Mouse (Mus musculus) T-helper 17 cell (primary cell): ENCODE data around the gene Rapgef4.

Experiments used
- in situ Hi-C, 2 experiments: fragments of 300-600 bp; cut with MboI, MseI; formaldehyde crosslinking; loops; 1 replicate in 1 of 2; 2 replicates in 1 of 2; pipeline ENCODE4 v1.15.1; 2025; ENCODE audit warnings: high pct_unique_total_duplicates in 2 of 2

Rapgef4 gene

DNA sequence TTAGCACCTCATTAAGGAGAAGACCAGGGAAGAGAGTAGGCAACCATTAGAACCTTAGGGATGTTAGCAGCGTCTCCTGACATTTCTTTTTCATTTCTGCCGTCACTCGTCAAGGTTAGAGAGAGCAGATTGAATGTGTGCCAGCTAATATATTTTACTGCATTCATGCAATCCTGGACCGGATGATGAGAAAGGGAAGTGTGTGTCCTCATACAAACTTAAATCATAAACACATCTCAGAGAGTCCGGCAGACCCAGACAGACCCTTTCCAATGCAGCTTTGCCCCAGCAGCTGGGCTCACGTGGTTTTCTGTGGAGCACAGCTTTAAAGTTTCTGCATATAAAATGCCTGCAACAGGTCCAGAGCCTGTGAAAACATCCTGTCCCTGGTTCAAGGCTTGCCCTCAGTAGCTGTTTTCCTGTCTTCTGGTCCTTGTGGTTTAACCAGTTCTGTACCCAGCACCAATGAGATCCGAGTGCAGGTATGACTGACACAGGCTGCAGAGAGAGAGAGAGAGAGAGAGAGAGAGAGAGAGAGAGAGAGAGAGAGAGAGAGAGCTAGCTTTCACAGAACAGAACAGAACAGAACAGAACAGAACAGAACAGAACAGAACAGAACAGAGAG lies 163.6 kb downstream of the Rapgef4 start:
- in situ Hi-C loops, result loop anchor here (5.0 kb wide), 1 partner anchor 42 kb away; no protein-coding TSS in a partner anchor

GRCm38 (mm10) chr2:72145281-72145875 lies 164.3 kb downstream of the Rapgef4 start:
- in situ Hi-C loops, result loop anchor here in 1 of 2 experiments (5.0 kb wide), 1 partner anchor 43 kb away; no protein-coding TSS in a partner anchor

DNA sequence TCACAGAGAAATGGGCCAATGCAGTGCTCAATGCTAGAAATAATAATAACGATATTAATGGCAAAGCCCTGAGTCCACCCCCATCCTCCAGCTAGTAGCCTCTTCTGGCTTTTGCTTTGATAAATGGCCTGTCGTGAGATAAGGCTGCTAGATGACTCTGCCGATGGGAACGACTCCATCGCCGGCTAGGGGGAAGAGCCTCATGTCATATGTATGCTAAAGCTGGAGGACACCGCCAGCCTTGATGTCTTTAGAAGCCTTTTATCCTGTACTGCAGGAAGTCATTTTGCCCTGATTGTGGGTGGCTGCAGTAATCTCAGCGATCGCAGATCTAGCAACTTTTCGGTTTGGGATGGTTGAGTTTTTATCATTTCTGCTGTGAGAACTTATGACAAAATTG lies 165.0 kb downstream of the Rapgef4 start:
- in situ Hi-C loops, result loop anchor here in 1 of 2 experiments (5.0 kb wide), 1 partner anchor 44 kb away; no protein-coding TSS in a partner anchor

GRCm38 (mm10) chr2:72147246-72147645 lies 166.2 kb downstream of the Rapgef4 start:
- in situ Hi-C loops, result loop anchor here in 1 of 2 experiments (5.0 kb wide), 1 partner anchor 45 kb away; no protein-coding TSS in a partner anchor

- in situ Hi-C loops, result loop anchor here in 1 of 2 experiments (5.0 kb wide), 1 partner anchor 45 kb away; no protein-coding TSS in a partner anchor
Measured at GRCm38 (mm10) chr2:72147695-72148094, 166.7 kb downstream of the Rapgef4 start.

DNA sequence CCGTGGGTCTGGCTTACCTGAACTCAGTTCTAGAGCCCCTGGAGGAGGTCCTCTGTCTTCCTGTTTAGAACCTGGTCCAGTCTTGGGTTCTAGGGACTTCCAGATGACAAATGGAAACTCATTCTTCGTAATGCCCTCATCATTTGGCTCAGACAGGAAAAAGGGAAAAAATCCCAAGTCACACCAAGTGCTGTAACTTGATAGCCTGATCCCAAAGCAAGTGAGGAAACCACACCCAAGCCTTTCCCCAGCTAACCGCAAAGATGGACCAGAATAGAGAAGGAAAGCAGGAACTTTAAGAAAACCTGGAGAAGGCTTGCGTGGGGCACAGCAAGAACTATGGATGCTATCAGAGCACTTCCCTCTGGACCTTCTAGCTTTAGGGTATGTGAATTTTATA lies 167.6 kb downstream of the Rapgef4 start:
- in situ Hi-C loops, result loop anchor here in 1 of 2 experiments (5.0 kb wide), 1 partner anchor 46 kb away; no protein-coding TSS in a partner anchor

DNA sequence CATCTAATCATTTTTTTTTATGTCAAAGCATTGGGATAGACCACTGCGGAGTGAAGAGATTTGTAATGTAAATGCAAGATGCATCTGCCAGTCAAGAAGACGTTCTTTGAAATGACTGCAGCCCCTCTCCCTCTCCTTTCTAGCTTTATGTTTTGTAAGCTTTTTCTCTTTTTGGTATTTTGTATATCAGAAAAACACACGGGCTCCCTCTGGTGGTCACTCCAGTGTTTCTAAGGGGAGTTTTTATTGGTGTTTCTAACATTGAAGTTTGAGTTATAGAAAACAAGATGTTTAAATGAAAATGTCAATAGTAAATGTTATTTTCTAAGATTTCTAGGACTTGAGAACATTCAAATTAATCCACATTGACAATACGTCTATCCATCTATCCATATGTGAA lies 168.0 kb downstream of the Rapgef4 start:
- in situ Hi-C loops, result loop anchor here in 1 of 2 experiments (5.0 kb wide), 1 partner anchor 47 kb away; no protein-coding TSS in a partner anchor

DNA sequence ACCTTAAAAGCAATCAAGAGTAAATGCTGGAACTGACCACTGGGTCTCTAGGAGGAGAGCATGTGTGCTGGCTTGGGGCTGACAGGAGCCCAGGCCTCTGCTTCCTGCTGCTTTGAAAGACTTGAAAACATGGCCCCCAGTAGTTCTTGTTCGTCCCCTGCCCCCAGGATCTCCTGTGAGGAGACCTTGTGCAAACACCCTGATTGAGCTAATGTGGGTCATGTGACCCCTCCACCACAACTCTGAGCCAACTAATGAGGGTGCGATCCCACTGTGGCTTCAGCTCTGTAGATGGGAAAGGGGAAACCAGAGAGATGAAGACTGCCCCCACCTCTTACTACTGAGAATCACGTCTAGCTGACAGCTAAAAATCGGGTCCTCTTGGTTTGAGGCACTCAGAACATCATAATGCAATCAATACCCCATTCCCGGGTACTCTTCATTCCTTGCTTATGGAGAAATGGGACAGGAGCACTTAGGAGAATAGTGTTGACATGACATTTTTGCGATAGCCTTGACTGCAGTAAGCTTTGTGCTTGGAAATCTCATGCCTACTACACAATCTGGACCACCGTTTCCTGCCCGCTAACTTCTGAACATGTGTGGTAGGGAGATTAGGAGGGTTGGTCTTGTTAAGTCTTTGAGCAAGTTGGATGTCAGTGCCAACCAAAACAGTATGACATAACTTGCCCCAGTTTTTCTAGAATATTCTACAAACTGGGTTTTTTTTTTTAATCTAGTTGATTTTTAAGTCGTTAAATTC lies 170.9 kb downstream of the Rapgef4 start:
- in situ Hi-C loops, result loop anchor here in 1 of 2 experiments (5.0 kb wide), 1 partner anchor 115 kb away; no protein-coding TSS in a partner anchor

DNA sequence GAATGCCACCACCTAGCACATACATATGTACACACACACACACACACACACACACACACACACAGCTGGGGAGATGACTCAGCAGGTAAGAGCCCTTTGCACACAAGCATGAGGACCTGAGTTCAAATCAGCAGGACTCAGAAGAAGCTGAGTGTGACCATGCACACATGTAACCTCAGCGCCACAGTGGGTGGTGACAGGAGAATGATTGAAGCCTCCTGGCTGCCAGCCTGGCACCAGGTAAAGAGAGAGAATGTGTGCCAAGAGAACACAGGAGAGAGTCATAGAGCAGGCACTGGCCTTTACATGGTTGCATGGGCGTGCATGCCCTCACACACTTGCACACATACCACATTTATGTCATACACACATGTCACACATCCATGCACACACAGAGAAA lies 171.7 kb downstream of the Rapgef4 start:
- in situ Hi-C loops, result loop anchor here in 1 of 2 experiments (5.0 kb wide), 1 partner anchor 115 kb away; no protein-coding TSS in a partner anchor

GRCm38 (mm10) chr2:72153851-72154250 lies 172.8 kb downstream of the Rapgef4 start:
- in situ Hi-C loops, result loop anchor here in 1 of 2 experiments (5.0 kb wide), 1 partner anchor 117 kb away; no protein-coding TSS in a partner anchor

DNA sequence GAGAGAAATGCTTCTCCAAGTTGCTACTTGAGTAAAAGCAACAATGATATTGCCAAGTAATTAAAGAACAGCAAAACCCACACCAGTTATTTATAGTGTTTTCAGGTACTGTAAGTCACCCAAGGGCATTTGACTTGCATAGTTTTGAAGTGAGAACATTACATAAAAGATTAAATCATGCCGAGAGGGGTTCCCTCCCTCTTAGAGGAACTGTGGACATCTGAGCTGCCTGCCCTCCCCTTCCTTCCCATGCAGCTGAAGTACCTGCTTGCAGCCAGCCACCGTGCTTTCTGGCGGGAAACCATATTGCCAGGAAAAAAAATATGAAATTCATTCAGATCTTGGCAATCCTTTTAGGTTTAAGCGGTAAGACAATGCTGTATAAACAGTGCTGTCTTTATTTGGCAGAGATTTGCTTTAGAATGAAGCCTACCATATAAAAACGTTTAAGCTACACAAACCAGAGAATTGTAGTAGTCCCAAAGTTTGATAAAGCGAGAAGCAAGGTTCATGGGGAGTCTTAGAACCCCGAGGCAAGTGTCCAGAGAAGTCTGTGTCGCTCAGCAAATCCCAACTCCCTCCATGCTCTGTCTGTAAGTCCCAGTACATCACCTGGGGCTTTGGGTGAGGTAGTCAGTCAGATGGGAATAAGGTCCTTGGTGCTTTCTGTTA lies 174.2 kb downstream of the Rapgef4 start:
- in situ Hi-C loops, result loop anchor here in 1 of 2 experiments (5.0 kb wide), 1 partner anchor 113 kb away; no protein-coding TSS in a partner anchor

DNA sequence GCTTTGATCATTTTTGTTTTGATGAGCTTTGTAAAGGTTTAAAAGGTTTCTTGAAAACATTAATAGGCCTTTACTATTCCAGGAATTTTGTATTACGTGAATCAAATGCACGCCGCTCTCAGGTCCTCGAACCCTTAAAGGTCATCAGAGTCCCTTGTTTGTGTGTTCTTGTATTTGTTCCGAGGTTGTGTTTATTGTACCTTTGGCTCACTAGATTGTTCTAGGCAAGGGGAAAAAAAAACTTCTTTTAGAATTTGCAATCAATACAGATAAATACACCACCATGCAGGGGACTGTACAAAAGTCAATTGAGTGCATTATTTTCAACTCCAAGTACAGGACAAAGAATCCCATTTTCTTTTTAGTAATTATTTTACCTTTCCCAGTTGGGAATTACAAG lies 175.4 kb downstream of the Rapgef4 start:
- in situ Hi-C loops, result loop anchor here in 1 of 2 experiments (5.0 kb wide), 1 partner anchor 114 kb away; no protein-coding TSS in a partner anchor

DNA sequence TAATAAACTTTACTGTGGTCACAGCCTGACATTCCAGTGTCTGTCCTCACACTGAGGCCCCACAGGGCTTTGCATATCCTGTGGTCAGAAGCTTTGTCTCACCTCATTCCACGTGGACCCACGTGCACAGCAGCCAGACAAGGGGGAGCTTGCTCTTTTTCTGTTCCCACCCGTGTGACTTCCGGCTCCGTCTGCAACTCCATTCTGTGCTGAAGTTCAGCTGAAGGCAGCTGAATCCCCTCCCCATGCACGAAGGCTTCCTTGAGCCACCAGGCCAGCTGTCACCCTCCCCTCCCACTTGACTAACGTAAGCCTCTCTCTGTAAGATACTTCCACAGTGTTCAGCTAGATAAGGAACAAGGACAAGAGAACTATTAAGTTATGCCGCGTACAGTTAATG lies 176.5 kb downstream of the Rapgef4 start:
- in situ Hi-C loops, result loop anchor here in 1 of 2 experiments (5.0 kb wide), 1 partner anchor 115 kb away; no protein-coding TSS in a partner anchor

GRCm38 (mm10) chr2:72158045-72158444 lies 177.0 kb downstream of the Rapgef4 start:
- in situ Hi-C loops, result loop anchor here in 1 of 2 experiments (5.0 kb wide), 1 partner anchor 116 kb away; no protein-coding TSS in a partner anchor

DNA sequence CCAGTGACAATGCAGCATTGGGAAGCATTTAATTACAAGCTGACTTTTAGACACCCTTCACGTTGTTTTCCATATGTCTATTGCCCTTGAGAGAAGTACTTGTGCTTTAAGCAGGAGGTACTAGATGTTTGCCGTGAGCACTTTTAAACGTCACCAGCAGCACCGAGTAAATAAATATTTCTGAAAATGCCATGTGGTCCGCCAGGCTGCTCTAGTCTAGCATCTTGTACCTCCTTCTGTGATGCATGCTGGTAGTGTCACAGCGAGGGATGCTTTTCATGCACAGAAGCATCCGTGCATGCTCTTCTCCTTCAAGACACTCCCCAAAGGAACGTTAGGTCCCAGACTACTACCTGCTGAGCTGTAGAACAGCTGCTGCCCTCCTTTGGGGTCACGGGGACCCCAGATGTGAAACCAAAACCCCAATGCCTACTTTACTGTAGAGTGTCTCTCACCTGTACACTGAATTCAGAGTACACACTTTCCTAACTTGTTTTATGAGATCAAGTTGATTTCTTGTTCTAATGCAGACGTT lies 177.7 kb downstream of the Rapgef4 start:
- in situ Hi-C loops, result loop anchor here in 1 of 2 experiments (5.0 kb wide), 1 partner anchor 116 kb away; no protein-coding TSS in a partner anchor

DNA sequence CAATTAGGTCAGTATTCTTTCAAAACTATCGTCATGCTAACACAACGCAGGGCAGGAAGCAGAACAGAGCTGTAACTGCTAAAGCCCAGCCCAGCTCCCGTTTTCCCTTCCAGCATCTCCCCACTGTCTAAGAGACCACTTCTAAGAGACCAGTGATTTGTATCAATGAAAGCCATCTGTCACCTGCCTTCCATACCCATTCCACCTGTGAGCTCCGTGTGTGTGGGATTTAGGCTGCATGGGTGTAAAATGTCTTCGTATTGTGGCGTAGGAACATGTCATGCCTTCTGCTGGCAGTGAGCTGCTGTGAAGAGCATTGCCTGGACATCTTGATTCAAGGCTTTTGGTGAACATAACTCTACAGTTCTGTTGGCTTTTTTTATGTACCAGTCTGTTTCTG lies 178.2 kb downstream of the Rapgef4 start:
- in situ Hi-C loops, result loop anchor here in 1 of 2 experiments (5.0 kb wide), 1 partner anchor 117 kb away; no protein-coding TSS in a partner anchor

DNA sequence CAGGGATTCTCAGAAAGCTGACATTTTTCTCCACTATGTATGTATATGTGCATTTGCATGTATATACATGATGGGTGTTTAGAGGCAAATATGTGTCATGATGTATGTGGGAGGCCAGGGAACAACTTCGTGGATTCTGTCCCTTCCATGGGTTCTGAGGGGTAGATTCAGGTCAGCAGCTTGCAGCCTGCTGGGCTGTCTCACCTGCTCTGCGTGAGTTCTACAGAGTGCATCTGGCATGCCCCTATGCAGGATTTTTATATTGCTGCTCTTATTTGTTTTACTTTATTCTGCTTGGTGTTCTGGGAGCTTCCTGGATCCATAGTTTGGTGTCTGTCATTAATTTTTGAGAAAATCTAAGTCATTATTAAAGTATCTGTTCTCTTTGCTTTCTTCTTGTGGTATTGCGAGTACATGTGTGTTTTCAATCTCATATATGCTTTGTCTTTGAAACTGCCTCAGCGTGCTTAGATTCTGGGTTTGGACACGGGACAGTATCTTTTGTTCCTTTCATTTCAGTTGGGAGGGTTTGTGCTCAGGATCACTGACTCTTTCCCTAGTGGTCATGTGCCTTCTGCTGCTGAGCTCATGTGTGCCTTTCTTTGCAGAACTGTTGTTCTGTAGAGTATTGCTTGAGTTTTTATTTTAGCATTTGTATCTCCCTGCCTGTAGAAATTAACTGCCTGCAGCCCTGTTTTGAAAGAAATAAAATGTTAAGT lies 184.3 kb downstream of the Rapgef4 start:
- in situ Hi-C loops, result no loop called here

GRCm38 (mm10) chr2:72169451-72170100 lies 188.5 kb downstream of the Rapgef4 start:
- in situ Hi-C loops, result no loop called here

GRCm38 (mm10) chr2:72170546-72170945 lies 189.5 kb downstream of the Rapgef4 start:
- in situ Hi-C loops, result no loop called here
